Mouse (Mus musculus): Measurements from ENCODE around the gene Wfdc6a. TPM values are rescaled to one million over a fixed set of nuclear protein-coding genes. Genes with fewer than 3 reads are reported as not detected.
A peak's percentile ranks its signal among the peaks of the same experiment; 100 is the strongest.

The Wfdc6a gene
- polyA plus RNA-seq, 1 experiment: not detected

DNA sequence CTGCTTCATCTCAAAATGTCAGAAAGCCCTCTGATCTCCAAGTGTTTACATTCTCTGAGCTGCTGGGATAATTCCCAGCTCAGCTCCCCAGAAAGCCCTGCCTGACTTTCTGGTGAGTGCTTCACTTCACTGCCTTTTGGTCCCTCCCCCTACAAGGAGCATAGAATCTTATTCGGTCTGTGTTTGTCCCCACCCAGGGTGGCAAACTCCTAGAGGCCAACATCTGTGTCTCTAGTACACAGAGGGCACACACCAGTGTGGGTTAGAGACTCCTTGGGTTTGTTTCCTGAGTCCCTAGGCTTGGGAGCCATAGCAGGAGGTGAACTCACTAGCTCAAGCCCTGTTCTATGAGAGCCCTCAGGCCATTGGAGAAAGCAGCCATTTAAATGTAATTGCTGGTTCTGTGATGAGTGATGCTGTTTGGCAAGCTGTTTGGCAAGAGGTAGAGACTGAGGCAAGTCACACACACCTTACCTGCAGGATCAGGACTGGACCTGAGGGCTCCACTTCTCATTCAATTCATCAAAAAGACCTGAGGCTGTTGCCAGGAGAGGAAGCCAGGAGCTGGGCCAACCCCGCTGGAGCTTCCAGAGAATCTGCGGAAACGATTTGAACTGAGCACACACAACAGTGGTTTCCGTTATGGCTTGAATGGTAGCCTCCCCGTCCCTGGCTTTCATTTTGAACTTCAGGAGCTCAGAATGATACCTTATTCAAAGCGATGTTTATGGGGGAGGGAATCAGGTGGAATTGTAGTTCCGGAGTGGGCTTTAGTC, 44.4 kb downstream of the Wfdc6a start:
- H3ac ChIP-seq (ENCODE audit: control insufficient read depth, insufficient read length, low read depth): no peak overlapping the region
- no peaks in the 10 kb centered on the region for H3K79me2 ChIP-seq (ENCODE audit: control insufficient read depth, insufficient read depth)
- H3K4me3 ChIP-seq (ENCODE audit: insufficient read depth, poor library complexity, severe bottlenecking): no peak overlapping the region
- peaks cover 42% of the 10 kb centered on the region for H3K27me3 ChIP-seq (ENCODE audit: control insufficient read depth, insufficient read depth, insufficient read length)
- H3K79me3 ChIP-seq (ENCODE audit: low read depth): no peaks in the 10 kb centered on the region
- no peaks in the 10 kb centered on the region for H3K36me3 ChIP-seq (ENCODE audit: control insufficient read depth, insufficient read depth)
- no peak for TF ChIP-seq MYOG (IDR thresholded peaks at IDR 0.05; ENCODE audit: control insufficient read depth, extremely low read depth, insufficient read length)
- no peak for TF ChIP-seq USF1 (IDR thresholded peaks at IDR 0.05; ENCODE audit: low read depth)
- TF ChIP-seq MYOD1 (IDR thresholded peaks at IDR 0.05; ENCODE audit: control insufficient read depth, insufficient read length, low read depth): no peak
- no peak for TF ChIP-seq FOSL1 (IDR thresholded peaks at IDR 0.05; ENCODE audit: insufficient read depth, low read length, poor library complexity, severe bottlenecking)
- no peak for TF ChIP-seq MAX (IDR thresholded peaks at IDR 0.05)
- no peak for TF ChIP-seq CEBPB (IDR thresholded peaks at IDR 0.05; ENCODE audit: low read depth)
- TF ChIP-seq CTCF (IDR thresholded peaks at IDR 0.05; ENCODE audit: control insufficient read depth, insufficient read depth, insufficient read length): no peak

DNA sequence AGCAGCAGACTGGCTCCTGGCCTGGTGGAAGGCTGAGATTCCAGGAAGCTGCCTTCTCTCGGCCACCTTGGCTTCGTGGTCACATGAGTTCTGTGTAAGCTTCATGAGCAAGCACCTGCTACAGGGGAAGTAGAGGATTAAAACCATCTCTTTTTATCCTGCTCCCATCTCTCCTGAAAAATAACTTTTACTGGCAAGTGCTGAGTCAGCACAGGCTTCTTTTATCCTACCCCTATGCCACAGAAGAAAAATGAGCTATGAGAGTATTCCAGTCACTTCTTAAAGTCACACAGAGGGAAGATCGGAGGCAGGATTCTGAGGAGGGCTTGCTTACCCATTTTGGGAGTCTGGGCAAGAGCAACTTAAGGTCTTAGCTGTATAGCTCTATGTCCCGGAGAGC, 48.2 kb downstream of the Wfdc6a start:
- no peaks in the 10 kb centered on the region for H3K79me2 ChIP-seq (ENCODE audit: control insufficient read depth, insufficient read depth)
- H3K79me3 ChIP-seq (ENCODE audit: low read depth): no peaks in the 10 kb centered on the region
- no peak overlapping the region for H3K4me3 ChIP-seq (ENCODE audit: insufficient read depth, poor library complexity, severe bottlenecking)
- no peak overlapping the region for H3ac ChIP-seq (ENCODE audit: control insufficient read depth, insufficient read length, low read depth)
- H3K36me3 ChIP-seq (ENCODE audit: control insufficient read depth, insufficient read depth): no peaks in the 10 kb centered on the region
- peaks cover 31% of the 10 kb centered on the region for H3K27me3 ChIP-seq (ENCODE audit: control insufficient read depth, insufficient read depth, insufficient read length)
- TF ChIP-seq USF1 (IDR thresholded peaks at IDR 0.05; ENCODE audit: low read depth) (no peak), FOSL1 (IDR thresholded peaks at IDR 0.05; ENCODE audit: insufficient read depth, low read length, poor library complexity, severe bottlenecking) (no peak), CTCF (IDR thresholded peaks at IDR 0.05; ENCODE audit: control insufficient read depth, insufficient read depth, insufficient read length) (no peak), MAX (IDR thresholded peaks at IDR 0.05) (no peak), MYOD1 (IDR thresholded peaks at IDR 0.05; ENCODE audit: control insufficient read depth, insufficient read length, low read depth) (no peak), CEBPB (IDR thresholded peaks at IDR 0.05; ENCODE audit: low read depth) (no peak), MYOG (IDR thresholded peaks at IDR 0.05; ENCODE audit: control insufficient read depth, extremely low read depth, insufficient read length) (no peak)

DNA sequence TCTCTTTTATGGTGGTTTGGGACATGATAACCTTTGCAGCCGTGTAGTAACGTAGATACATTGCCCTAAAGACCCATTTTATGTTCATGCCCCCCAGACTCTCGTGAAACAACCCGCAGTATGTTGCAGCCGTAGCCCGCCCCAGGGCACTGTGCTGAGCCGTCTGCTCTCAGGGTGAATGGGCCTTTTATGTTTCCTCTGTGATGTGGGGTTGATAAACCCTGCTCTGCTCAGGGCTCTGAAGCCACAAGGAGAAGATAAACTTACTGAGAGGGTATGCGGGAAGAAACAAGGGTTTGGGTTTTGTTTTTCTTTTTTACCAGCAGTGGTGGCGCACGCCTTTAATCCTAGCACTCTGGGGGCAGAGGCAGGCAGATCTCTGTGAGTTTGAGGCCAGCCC, 50.9 kb downstream of the Wfdc6a start:
- Histone ChIP-seq H3K27me3 (ENCODE audit: control insufficient read depth, insufficient read depth, insufficient read length) (peaks cover 19% of the 10 kb centered on the region), H3K79me3 (ENCODE audit: low read depth) (no peaks in the 10 kb centered on the region), H3ac (ENCODE audit: control insufficient read depth, insufficient read length, low read depth) (no peak overlapping the region), H3K79me2 (ENCODE audit: control insufficient read depth, insufficient read depth) (no peaks in the 10 kb centered on the region), H3K4me3 (ENCODE audit: insufficient read depth, poor library complexity, severe bottlenecking) (no peak overlapping the region), H3K36me3 (ENCODE audit: control insufficient read depth, insufficient read depth) (no peaks in the 10 kb centered on the region)
- TF ChIP-seq MAX (IDR thresholded peaks at IDR 0.05): no peak
- no peak for TF ChIP-seq MYOD1 (IDR thresholded peaks at IDR 0.05; ENCODE audit: control insufficient read depth, insufficient read length, low read depth)
- TF ChIP-seq CTCF (IDR thresholded peaks at IDR 0.05; ENCODE audit: control insufficient read depth, insufficient read depth, insufficient read length): no peak
- no peak for TF ChIP-seq USF1 (IDR thresholded peaks at IDR 0.05; ENCODE audit: low read depth)
- TF ChIP-seq CEBPB (IDR thresholded peaks at IDR 0.05; ENCODE audit: low read depth): no peak
- no peak for TF ChIP-seq FOSL1 (IDR thresholded peaks at IDR 0.05; ENCODE audit: insufficient read depth, low read length, poor library complexity, severe bottlenecking)
- no peak for TF ChIP-seq MYOG (IDR thresholded peaks at IDR 0.05; ENCODE audit: control insufficient read depth, extremely low read depth, insufficient read length)

DNA sequence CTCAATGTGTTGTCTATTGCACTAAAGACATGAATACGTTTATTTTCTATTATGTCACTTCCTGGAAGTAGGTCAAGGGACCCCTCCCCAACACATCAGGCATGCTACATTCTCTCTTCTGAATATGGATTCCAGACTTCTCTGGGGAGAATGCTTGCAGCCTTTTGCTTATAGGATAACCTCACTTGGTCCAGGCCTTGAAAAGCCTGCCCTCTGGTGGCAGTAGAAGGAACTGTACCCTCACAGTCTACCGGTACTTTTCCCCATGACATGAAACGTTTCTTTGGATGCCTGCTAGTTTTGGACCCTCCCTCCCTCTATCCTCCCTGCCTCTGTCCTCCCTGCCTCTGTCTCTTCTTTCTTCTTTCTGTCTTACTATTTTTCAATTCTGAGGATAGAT, 54.1 kb downstream of the Wfdc6a start:
- no peaks in the 10 kb centered on the region for H3K36me3 ChIP-seq (ENCODE audit: control insufficient read depth, insufficient read depth)
- no peaks in the 10 kb centered on the region for H3K79me3 ChIP-seq (ENCODE audit: low read depth)
- no peak for TF ChIP-seq USF1 (IDR thresholded peaks at IDR 0.05; ENCODE audit: low read depth)
- no peak for TF ChIP-seq MYOD1 (IDR thresholded peaks at IDR 0.05; ENCODE audit: control insufficient read depth, insufficient read length, low read depth)
- peak; percentile 21 for TF ChIP-seq CTCF (IDR thresholded peaks at IDR 0.05; ENCODE audit: control insufficient read depth, insufficient read depth, insufficient read length)
- peak; percentile 20 for TF ChIP-seq MAX (IDR thresholded peaks at IDR 0.05)
- TF ChIP-seq MYOG (IDR thresholded peaks at IDR 0.05; ENCODE audit: control insufficient read depth, extremely low read depth, insufficient read length): no peak
- TF ChIP-seq CEBPB (IDR thresholded peaks at IDR 0.05; ENCODE audit: low read depth): no peak
- TF ChIP-seq FOSL1 (IDR thresholded peaks at IDR 0.05; ENCODE audit: insufficient read depth, low read length, poor library complexity, severe bottlenecking): no peak
- no peaks in the 10 kb centered on the region for H3K79me2 ChIP-seq (ENCODE audit: control insufficient read depth, insufficient read depth)
- H3K4me3 ChIP-seq (ENCODE audit: insufficient read depth, poor library complexity, severe bottlenecking): no peak overlapping the region
- peaks cover 4% of the 10 kb centered on the region for H3K27me3 ChIP-seq (ENCODE audit: control insufficient read depth, insufficient read depth, insufficient read length)
- no peak overlapping the region for H3ac ChIP-seq (ENCODE audit: control insufficient read depth, insufficient read length, low read depth)

Other genes with a start within 250 kb of the Wfdc6a start
- 11.4 TPM for gene Slpi, start 196.4 kb downstream of the Wfdc6a start, polyA plus RNA-seq (2012; fragmentation: generic; extraction: Trizol)
- 0.01 TPM for gene Rbpjl, start 182.3 kb downstream of the Wfdc6a start, polyA plus RNA-seq (2012; fragmentation: generic; extraction: Trizol)
- 0.01 TPM for gene Matn4, start 180.3 kb downstream of the Wfdc6a start, polyA plus RNA-seq (2012; fragmentation: generic; extraction: Trizol)
- gene Sdc4, start 141.6 kb downstream of the Wfdc6a start, polyA plus RNA-seq (2012; fragmentation: generic; extraction: Trizol): 124 TPM
- gene Sys1, start 128.5 kb downstream of the Wfdc6a start, polyA plus RNA-seq (2012; fragmentation: generic; extraction: Trizol): 49.6 TPM
- gene Gm20458, start 124.5 kb downstream of the Wfdc6a start, polyA plus RNA-seq (2012; fragmentation: generic; extraction: Trizol): 29.7 TPM
- not detected for gene Trp53tg5, start 111.7 kb downstream of the Wfdc6a start, polyA plus RNA-seq (2012; fragmentation: generic; extraction: Trizol)
- 21.2 TPM for gene Dbndd2, start 99.3 kb downstream of the Wfdc6a start, polyA plus RNA-seq (2012; fragmentation: generic; extraction: Trizol)
- 74.3 TPM for gene Pigt, start 87.9 kb downstream of the Wfdc6a start, polyA plus RNA-seq (2012; fragmentation: generic; extraction: Trizol)
- not detected for gene Wfdc2, start 23.0 kb downstream of the Wfdc6a start, polyA plus RNA-seq (2012; fragmentation: generic; extraction: Trizol)
- gene Spint3, start 12.0 kb downstream of the Wfdc6a start, polyA plus RNA-seq (2012; fragmentation: generic; extraction: Trizol): not detected
- not detected for gene Eppin, start 8.1 kb upstream of the Wfdc6a start, polyA plus RNA-seq (2012; fragmentation: generic; extraction: Trizol)
- not detected for gene Wfdc6b, start 28.1 kb upstream of the Wfdc6a start, polyA plus RNA-seq (2012; fragmentation: generic; extraction: Trizol)
- not detected for gene Wfdc8, start 28.2 kb upstream of the Wfdc6a start, polyA plus RNA-seq (2012; fragmentation: generic; extraction: Trizol)
- gene Wfdc16, start 53.3 kb upstream of the Wfdc6a start, polyA plus RNA-seq (2012; fragmentation: generic; extraction: Trizol): not detected
- not detected for gene Wfdc10, start 70.6 kb upstream of the Wfdc6a start, polyA plus RNA-seq (2012; fragmentation: generic; extraction: Trizol)
- gene Wfdc9, start 71.1 kb upstream of the Wfdc6a start, polyA plus RNA-seq (2012; fragmentation: generic; extraction: Trizol): not detected
- not detected for gene Wfdc11, start 88.6 kb upstream of the Wfdc6a start, polyA plus RNA-seq (2012; fragmentation: generic; extraction: Trizol)
- gene Wfdc13, start 99.7 kb upstream of the Wfdc6a start, polyA plus RNA-seq (2012; fragmentation: generic; extraction: Trizol): not detected
- gene Spint4, start 113.1 kb upstream of the Wfdc6a start, polyA plus RNA-seq (2012; fragmentation: generic; extraction: Trizol): not detected
- gene Spint5, start 129.9 kb upstream of the Wfdc6a start, polyA plus RNA-seq (2012; fragmentation: generic; extraction: Trizol): not detected
- gene Wfdc3, start 160.5 kb upstream of the Wfdc6a start, polyA plus RNA-seq (2012; fragmentation: generic; extraction: Trizol): 0.13 TPM
- gene Dnttip1, start 160.5 kb upstream of the Wfdc6a start, polyA plus RNA-seq (2012; fragmentation: generic; extraction: Trizol): 47.3 TPM
- 279 TPM for gene Ube2c, start 184.5 kb upstream of the Wfdc6a start, polyA plus RNA-seq (2012; fragmentation: generic; extraction: Trizol)
- 4.7 TPM for gene Tnnc2, start 194.5 kb upstream of the Wfdc6a start, polyA plus RNA-seq (2012; fragmentation: generic; extraction: Trizol)
- 19.5 TPM for gene Snx21, start 200.4 kb upstream of the Wfdc6a start, polyA plus RNA-seq (2012; fragmentation: generic; extraction: Trizol)
- gene Acot8, start 219.4 kb upstream of the Wfdc6a start, polyA plus RNA-seq (2012; fragmentation: generic; extraction: Trizol): 20.5 TPM
- 2.9 TPM for gene Zswim3, start 219.7 kb upstream of the Wfdc6a start, polyA plus RNA-seq (2012; fragmentation: generic; extraction: Trizol)
- gene Zswim1, start 237.2 kb upstream of the Wfdc6a start, polyA plus RNA-seq (2012; fragmentation: generic; extraction: Trizol): 10.0 TPM
- gene Spata25, start 243.1 kb upstream of the Wfdc6a start, polyA plus RNA-seq (2012; fragmentation: generic; extraction: Trizol): not detected
- gene Ctsa, start 247.4 kb upstream of the Wfdc6a start, polyA plus RNA-seq (2012; fragmentation: generic; extraction: Trizol): 160 TPM
- 11.3 TPM for gene Neurl2, start 248.0 kb upstream of the Wfdc6a start, polyA plus RNA-seq (2012; fragmentation: generic; extraction: Trizol)

Measured in C2C12 (cell line).